Mouse (Mus musculus) MEL (cell line): ENCODE results near the gene Rufy3.

Experiments
- CTCF ChIP-seq, 3 experiments: IDR thresholded peaks in 2 of 3; conservative IDR thresholded peaks in 1 of 3; 2 replicates each; pipeline ENCODE4 v1.5.1; 2011 to 2012; ENCODE audit warnings: low read length in 3 of 3, low read depth in 2 of 3, mild to moderate bottlenecking in 2 of 3, improper control_type of control experiment in 1 of 3, inconsistent platforms in 1 of 3, mixed read lengths in 1 of 3, moderate library complexity in 1 of 3; ENCODE audit not compliant: control insufficient read depth in 1 of 3, insufficient read depth in 1 of 3, poor library complexity in 1 of 3, severe bottlenecking in 1 of 3
- GATA1 ChIP-seq: IDR thresholded peaks from 2 replicates; pipeline ENCODE4 v1.6.1; 2011; ENCODE audit warnings: low read depth, low read length, improper control_type of control experiment
- MAFK ChIP-seq: IDR thresholded peaks from 2 replicates; pipeline ENCODE4 v1.6.1; 2011; ENCODE audit warnings: low read depth, mild to moderate bottlenecking, low read length, improper control_type of control experiment, borderline replicate concordance
- POLR2A ChIP-seq, 2 experiments: IDR thresholded peaks; 2 replicates each; pipeline ENCODE4 v1.6.1; 2011 to 2012; ENCODE audit warnings: low read length in 2 of 2, mild to moderate bottlenecking in 2 of 2, control low read depth in 1 of 2, improper control_type of control experiment in 1 of 2, low read depth in 1 of 2, moderate library complexity in 1 of 2; ENCODE audit not compliant: control insufficient read depth in 1 of 2, insufficient read depth in 1 of 2, poor library complexity in 1 of 2
- SMC3 ChIP-seq: IDR thresholded peaks from 2 replicates; pipeline ENCODE4 v1.6.1; 2011; ENCODE audit warnings: low read depth, low read length, improper control_type of control experiment
- USF1 ChIP-seq: IDR thresholded peaks from 2 replicates; pipeline ENCODE4 v1.6.1; 2014; ENCODE audit warnings: low read depth, mild to moderate bottlenecking, inconsistent platforms, low read length, improper control_type of control experiment, moderate library complexity

DNA sequence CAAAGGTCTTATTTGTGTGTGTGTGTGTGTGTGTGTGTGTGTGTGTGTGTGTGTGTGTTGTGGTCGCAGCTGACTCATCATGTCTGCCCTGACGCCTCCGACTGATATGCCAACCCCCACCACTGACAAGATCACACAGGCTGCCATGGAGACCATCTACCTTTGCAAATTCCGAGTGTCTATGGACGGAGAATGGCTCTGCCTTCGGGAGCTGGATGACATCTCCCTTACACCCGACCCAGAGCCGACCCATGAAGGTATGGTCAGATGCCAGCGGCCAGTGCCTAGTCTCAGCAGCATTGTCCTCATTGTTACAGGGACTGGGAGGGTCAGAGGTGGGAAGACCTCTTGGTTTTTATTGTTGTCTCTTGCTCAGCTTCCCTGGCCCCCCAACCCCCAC, 19.2 kb downstream of the Rufy3 start:
- no peak for TF ChIP-seq CTCF (IDR thresholded peaks at IDR 0.05 in 2 of 3, conservative IDR thresholded peaks at IDR 0.05 in 1 of 3; ENCODE audit: control insufficient read depth in 1 of 3, insufficient read depth in 1 of 3, low read depth in 2 of 3, low read length in 3 of 3, poor library complexity in 1 of 3, severe bottlenecking in 1 of 3)
- TF ChIP-seq POLR2A (IDR thresholded peaks at IDR 0.05; ENCODE audit: control insufficient read depth in 1 of 2, insufficient read depth in 1 of 2, low read depth in 1 of 2, low read length in 2 of 2, poor library complexity in 1 of 2): no peak
- TF ChIP-seq SMC3: no peak
- no peak for TF ChIP-seq USF1
- no peak for TF ChIP-seq GATA1
- TF ChIP-seq MAFK: no peak
